Mouse (Mus musculus) c-Kit-positive CD71-negative TER-119-negative erythroid progenitor cells, embryonic 14.5 days (primary cell): ENCODE results near the gene Ppp1r14a.

Source experiments
- DNase-seq: peaks from one replicate; pipeline ENCODE4 v3.0.0-alpha.2; 2013; ENCODE audit warnings: low read depth

Gene Ppp1r14a

GRCm38 (mm10) chr7:29288942-29289638, at the start of gene Ppp1r14a:
Ppp1r14a (plus strand) TSS chr7:29289308.
- peak; percentile 56 for DNase-seq

DNA sequence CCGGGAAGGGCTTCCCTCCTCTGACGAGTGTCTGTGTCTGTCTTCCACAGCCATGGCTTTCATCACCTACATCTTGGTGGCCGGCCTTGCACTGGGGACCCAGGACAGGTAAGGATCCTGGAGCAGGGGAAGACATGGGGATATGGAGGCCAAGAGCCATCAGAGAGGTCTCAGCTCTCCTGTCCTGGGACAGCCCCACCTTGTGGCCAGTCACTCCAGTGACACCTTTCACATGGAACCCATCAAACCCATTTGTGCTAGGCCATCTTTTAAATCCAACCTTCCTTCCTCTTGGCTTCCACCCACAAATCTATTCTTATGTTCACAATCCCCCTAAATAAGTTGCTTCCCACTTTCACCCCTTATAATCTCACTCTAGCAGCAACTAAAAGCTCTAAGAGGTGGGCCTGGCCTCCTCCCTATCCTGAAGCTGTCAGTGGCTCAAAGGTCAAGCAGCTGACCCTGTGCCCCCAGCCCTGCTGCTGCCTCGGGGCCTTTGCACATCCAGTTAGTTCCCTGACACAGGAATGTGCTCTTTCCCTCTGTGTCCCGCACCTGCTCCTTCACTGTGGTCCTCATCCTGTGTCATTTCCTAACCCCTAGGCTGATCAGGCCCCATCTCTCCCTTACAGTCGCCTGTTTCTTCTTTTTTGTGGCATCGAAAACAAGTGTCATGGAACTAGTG, 44.2 kb upstream of the Ppp1r14a start:
- DNase-seq = no peak

GRCm38 (mm10) chr7:29246015-29246414, 43.1 kb upstream of the Ppp1r14a start:
- DNase-seq = no peak

GRCm38 (mm10) chr7:29246619-29247313, 42.3 kb upstream of the Ppp1r14a start:
- no peak for DNase-seq

GRCm38 (mm10) chr7:29247314-29247700, 41.8 kb upstream of the Ppp1r14a start:
- DNase-seq = peak; percentile 70

DNA sequence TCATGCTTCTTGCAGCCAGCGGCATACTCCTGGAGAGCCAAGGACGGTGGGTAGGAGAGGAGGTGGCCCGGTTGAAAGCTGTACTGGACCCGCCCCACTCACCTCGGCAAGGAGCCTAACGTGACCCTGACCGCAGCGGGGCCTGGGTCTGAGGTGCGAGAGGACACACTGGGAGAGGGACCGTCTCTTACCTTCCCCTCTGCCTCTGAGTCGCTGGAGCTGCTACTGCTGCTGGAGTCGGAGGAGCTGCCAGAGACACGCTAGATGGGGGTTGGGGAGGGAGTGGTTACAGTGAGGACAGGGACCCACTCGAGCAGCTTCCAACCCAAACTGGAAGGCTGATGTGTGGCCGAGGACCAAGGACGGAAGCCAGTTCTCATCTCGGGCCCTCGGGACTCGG, 41.4 kb upstream of the Ppp1r14a start:
- no peak for DNase-seq

DNA sequence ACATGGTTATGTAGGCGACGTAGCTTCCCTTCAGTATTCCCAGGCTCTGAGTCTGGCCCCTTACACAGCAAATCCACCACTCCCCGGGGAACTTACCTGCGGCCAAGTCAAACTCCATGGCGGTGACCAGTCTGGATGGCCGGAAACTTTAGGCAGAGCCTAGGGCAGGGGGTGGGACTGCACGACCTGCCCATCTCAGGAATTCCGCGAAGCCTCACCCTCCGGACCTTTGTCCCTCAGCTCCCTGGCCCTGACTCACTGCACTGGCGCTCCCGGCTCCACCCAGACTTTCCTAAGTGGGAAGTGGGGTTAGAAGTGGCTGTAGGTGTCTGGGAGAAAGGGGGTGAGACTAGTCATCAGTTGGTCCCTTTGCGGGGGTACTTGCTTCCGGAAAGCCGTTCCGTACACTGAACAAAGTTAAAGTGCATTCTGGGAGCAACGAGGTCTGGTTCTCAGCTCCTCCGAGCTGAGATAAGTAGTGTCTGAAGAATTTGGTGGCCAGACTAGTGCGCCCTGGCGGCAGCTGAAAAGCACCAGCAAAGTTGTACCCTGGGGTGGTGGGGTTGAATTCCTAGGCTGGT, 40.8 kb upstream of the Ppp1r14a start, which contains the start of gene 2200002D01Rik:
2200002D01Rik (minus strand) TSS at position 206 of the 581 bp plus-strand sequence.
- DNase-seq = no peak

DNA sequence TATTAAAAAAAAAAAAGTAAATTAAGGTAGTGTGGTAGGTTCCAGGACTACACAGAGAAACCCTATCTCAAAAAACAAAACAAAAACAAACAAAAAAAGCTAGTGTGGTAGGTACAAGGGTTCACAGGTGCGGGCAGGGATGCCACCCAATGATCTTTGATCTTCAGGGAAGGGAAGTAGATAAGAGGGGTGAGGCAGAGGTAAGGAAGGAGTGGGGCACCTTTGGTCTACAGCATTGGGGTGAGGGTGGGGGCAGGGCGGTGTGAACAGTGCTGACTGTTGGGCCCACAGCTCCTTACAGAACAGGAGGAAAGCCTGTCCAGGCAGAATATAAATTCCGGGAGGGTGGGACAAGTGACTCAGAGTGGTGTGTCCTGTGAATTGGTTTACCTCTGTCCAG, 37.9 kb upstream of the Ppp1r14a start:
- DNase-seq = no peak

DNA sequence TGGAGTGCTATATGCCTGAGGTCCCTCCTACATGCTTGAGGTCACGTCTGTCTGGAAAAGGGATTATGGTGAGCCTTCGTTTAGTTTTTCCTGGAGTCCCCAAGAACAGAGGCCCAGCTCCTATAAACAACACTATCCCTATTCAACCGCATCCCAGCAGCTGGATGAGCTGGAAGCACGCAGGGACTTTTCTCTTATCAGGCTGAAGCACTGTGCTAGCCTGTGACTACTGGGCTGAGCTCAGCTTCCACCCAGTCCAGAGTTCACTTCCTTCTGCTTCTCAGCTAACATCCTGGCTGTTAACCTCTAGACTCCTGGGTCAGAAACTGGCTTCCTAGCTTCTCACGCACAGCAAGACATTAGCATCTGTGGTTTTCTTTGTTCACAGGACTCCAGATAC, 35.3 kb upstream of the Ppp1r14a start:
- DNase-seq = no peak

DNA sequence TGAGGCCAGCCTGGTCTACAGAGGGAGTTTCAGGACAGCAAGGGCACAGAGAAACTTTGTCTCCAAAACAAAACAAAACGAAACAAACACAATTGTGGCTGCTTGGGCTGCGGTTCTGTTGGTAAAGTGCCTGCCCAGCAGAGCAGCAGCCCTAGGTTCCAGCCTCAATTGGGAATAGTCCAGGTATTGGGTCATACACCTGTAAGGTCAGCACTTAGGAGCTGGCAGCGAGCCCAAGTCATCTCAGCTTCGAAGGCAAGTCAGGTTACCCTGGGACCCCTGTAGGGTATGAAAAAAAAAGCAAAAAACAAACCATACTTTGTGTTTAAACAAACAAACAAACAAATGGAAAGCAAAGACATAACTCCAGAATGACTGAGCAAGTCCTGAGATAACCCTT, 33.2 kb upstream of the Ppp1r14a start:
- no peak for DNase-seq

DNA sequence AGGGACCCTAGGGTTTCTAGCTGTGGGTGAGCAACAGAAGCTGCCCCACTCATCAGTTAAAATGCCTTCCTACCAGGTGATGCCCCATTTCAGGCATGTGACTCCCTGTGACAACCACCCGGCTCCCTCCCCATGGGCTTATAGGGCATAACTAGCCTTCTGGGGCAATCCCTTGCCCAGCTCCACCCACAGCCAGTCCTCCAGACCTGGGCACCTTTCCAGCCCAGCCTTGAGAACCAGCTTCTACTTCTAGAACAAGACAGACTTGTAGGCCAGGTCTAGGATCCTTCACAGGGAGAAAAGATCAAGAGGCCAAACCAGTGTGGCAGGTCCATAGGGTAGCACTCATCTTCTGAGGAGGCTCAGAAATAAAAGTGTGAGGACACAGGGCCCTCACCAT, 31.7 kb upstream of the Ppp1r14a start:
- DNase-seq = no peak

DNA sequence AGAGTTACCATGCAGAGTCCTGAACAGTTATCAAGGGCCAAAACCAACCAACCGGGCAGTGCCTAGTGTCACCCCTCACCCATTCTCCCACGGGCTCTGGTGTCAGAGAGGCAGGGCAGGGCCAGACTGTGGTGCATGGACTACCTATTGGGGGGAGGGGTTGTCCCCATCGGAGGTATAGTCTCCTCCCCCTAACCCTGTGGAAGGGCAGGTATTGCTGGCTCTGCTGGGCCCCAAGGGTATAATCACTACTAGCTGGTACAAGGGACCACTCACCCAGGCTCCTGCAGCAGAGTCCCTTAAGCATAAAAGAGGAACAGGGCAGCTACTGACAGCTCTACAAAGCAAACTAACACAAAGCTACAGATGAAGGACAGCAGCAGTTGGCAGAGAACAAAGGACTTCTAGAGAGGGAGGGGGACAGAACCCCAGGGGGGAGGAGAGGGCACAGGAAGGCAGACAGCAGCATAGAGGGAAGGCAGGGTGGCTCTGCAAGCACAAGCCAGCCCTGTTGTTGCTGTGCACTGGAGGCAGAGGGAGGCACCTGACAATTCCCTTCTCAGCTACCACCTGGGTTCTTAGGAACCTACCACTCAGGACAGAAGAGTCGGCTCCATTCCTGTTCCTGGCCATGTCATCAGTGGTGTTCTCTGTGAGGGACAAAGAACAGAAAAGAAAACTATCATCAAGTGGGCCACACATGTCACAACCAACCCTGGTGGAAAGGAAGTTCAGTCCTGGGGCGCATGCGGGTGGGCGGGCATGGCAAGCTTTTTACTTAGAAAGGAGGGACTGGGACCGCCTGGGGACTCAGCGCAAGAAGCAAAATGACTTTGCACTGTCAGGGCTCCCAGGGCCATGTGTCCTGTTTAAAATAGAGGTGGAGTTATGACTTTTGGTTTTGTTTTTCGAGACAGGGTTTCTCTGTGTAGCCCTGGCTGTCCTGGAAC, 29.1 kb upstream of the Ppp1r14a start:
- DNase-seq = no peak

DNA sequence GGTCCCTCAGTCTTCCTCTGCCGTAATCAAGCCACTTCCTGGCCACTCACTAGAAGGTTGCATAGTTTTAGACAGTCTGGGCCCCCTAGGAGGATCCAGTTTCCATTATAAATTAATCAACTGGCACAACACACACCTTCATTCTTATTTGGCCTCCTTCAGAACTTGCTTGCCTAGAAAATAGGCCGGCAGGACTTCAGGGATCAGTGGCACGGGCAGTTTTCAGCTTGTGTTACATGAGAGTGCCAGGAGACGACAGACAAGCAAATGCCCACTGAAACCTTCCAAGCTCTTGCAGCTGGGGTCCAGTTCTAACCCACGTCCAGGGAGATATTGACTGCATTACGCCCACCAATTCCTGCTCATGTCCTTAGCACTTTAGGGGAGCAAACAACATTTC, 27.0 kb upstream of the Ppp1r14a start:
- DNase-seq = no peak

DNA sequence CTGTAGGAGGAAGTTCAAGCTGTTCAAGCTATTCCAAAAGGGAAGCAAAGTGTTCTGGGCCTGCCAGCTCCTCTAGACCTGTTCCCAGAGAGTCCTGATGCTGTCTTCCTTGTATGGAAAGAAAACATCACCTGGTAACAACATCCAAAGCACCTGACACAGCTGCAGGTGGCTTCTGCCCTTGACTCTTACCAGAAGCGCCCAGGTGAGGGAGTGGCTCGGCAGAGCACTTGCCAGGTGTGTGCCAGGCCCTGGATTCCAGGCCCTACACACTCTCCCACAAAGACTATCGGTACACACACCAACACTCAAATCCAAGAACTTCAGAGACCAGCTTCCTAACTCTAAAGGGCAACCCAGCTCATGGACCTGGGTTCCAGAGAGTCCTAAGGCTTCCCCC, 25.3 kb upstream of the Ppp1r14a start:
- no peak for DNase-seq

GRCm38 (mm10) chr7:29265636-29266035, 23.5 kb upstream of the Ppp1r14a start:
- DNase-seq = no peak

- no peak for DNase-seq
These were observed 22.2 kb upstream of the Ppp1r14a start for GRCm38 (mm10) chr7:29266931-29267330.

DNA sequence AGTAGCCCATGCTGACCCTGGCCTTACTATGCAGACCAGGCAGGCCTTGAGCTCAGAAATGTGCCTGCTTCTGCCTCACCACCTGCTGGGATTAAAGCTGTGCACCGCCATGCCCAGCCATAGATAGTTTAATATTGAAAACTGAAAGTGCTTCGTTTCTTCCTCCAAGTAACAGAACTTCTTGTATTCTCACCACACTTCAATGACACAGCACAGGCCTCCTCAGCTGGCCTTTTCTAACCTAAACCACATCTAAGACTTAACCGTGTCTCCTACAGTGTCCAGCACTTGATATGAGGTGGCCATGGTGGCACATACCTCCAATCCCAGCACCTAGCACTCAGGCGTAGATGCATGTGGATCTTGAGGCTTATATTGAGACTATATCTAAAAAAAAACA, 18.7 kb upstream of the Ppp1r14a start:
- DNase-seq = no peak

DNA sequence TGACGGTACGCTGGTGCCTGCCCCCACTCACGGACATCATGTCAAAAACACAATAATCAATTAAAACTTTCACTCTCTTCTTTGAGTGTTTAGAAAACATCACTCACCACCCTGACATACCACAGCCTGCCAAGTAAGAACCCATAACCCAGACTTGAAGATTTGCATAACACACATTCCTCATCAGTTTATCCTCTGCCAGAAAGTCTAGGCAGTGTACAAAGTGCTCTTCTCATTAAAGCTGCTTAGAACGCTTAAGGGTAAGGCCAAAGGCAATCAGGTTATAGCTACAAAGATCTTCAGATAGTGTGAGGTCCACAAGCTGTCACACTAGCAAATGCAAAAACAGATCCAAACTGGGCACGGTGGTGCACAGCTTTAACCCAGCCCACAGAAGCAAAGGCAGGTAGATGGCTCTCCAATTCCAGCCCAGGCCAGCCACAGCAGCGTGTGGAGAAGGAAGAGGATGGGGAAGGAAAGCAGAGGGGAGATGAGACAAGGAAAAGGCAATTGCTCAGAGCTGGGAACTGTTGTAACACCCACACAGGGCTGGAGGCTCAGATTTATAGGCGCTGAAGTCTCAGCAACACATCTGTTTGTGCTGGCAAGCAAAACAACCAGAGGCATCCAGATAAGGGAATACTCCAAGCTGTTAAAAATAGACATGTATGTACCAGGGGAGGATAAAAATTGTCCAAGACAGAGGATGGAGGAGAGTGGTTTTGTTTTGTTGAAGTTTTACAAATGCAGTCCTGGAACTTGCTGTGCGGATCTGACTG, 17.2 kb upstream of the Ppp1r14a start:
- no peak for DNase-seq

GRCm38 (mm10) chr7:29276715-29277114, 12.4 kb upstream of the Ppp1r14a start:
- DNase-seq = no peak

DNA sequence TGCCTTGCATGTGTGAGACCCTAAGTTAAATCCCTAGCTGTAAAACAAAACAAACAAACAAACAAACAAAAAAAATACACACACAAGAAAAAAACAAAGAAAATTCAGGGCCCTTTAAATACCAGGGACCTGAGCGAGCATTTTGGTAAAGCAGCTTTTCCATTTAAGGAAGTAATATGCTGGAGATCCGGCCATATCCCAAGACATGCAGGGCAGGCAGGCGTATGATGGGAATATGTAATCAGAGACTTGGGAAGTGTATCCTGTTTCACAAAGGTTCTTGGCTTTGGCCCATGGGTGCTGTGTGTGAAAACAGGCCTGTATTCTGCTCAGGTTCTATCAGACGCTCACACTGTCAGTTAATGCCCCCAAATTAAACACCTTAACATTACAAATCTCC, 11.6 kb upstream of the Ppp1r14a start:
- DNase-seq = no peak

DNA sequence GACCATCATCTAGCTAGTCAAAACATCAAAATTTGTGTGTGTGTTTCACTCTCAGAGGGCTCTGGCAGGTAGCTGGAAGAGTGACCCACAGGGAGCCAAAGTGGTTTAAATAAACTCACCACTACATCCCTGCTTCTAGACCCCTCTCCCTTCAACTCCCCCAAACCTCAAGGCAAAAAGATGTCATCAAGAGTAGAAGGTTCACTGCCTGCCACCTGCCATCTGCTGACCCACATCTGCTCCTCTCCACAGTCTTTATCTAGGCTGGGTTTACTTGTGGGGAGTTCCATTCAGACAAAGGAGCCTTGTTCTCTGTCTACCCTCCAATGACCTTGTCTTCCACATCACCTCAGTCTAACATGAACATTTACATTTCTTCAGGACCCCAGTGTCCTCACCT, 9.8 kb upstream of the Ppp1r14a start:
- no peak for DNase-seq
